Mouse (Mus musculus): ENCODE data around the gene Arpc1a. TPM values are rescaled to one million over a fixed set of nuclear protein-coding genes. Genes with fewer than 3 reads are reported as not detected.
"Not testable (repeated sequence)": the region's sequence is repeated elsewhere in the genome, so short reads cannot be mapped to it uniquely, and the experiment has no call there.

The Arpc1a gene
- polyA plus RNA-seq, 1 experiment: 92.3 TPM

DNA sequence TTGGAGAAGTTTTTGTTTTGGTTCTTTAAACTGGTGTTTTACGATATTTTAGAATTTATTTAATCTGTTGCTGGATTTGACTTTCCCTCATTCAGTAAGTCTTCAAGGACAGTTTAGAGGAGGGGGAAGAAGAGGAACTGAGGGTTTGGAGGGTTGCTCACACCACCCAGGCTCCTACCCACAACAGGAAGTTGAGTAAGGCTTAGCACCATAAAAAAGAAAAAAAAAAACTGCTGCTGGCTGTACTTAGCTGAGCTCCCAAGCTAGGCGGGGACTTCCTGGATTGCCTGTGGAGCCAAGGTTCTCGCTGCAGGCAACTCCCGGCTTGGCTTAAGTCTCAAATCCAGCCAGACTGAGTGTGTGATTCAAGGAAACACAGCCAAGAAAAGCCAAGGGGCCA, 32.7 kb downstream of the Arpc1a start:
- Histone ChIP-seq H3K27ac (ENCODE audit: insufficient read depth, low read depth, low read length) (peak overlapping the region; percentile 100), H3K4me1 (ENCODE audit: control insufficient read depth, insufficient read depth, low read length) (peaks cover 27% of the 10 kb centered on the region)
- TF ChIP-seq POLR2A (IDR thresholded peaks at IDR 0.05; ENCODE audit: borderline replicate concordance, low read depth, low read length) (no peak), CTCF (IDR thresholded peaks at IDR 0.05; ENCODE audit: low read depth, low read length) (no peak)

DNA sequence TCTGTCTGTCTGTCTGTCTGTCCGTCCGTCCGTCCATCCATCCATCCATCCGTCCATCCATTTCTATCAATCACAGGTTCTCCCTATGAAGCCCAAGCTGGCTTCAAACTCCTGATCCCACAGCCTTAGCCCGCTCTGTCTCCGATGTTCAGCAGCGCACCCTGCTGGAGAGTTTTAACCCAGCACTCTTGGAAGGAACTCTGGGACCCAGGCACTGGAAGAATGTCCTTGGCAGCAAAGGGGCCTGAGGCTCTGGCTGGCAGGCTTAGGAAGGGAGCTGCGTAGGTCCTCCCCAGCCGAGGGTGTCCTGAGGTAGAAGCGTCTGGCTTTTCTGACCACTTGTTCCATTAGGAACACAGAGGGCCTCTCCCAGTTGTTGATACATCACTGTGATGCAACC, 33.3 kb downstream of the Arpc1a start:
- Histone ChIP-seq H3K27ac (ENCODE audit: insufficient read depth, low read depth, low read length) (peak overlapping the region; percentile 91), H3K4me3 (ENCODE audit: insufficient read depth, low read length) (peak overlapping the region; percentile 70), H3K4me1 (ENCODE audit: control insufficient read depth, insufficient read depth, low read length) (peaks cover 23% of the 10 kb centered on the region)
- TF ChIP-seq CTCF (IDR thresholded peaks at IDR 0.05; ENCODE audit: low read depth, low read length) (peak; percentile 43; the same call in 1 of the 2 replicates), POLR2A (IDR thresholded peaks at IDR 0.05; ENCODE audit: borderline replicate concordance, low read depth, low read length) (no peak)

More for the DNA sequence above, 32.7 kb downstream of the Arpc1a start:
- H3K4me3 ChIP-seq (ENCODE audit: insufficient read depth, low read length): peak overlapping the region; percentile 99

DNA sequence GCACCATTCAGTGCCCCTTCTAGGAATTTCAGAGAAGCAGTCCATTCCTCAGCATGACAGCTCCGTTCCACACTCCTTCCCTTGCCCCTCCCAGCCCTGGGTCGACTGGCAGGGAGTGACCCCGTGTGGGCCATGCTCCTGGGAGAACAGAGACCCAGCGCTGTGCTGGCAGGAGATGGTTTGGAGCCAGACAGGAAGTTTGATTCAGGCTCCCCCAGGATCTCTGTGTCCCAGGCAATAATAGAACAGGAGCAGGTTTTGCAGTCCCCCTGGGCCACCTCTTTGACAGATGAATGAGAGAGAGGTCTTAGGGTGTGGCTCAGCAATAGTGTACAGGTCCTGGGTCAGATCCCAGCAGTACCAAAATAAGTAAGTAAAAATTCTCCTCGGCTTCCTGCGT, 34.4 kb downstream of the Arpc1a start:
- peaks cover 22% of the 10 kb centered on the region for H3K4me1 ChIP-seq (ENCODE audit: control insufficient read depth, insufficient read depth, low read length)
- H3K27ac ChIP-seq (ENCODE audit: insufficient read depth, low read depth, low read length): no peak overlapping the region
- TF ChIP-seq POLR2A (IDR thresholded peaks at IDR 0.05; ENCODE audit: borderline replicate concordance, low read depth, low read length): no peak
- TF ChIP-seq CTCF (IDR thresholded peaks at IDR 0.05; ENCODE audit: low read depth, low read length): no peak
- H3K4me3 ChIP-seq (ENCODE audit: insufficient read depth, low read length): no peak overlapping the region

DNA sequence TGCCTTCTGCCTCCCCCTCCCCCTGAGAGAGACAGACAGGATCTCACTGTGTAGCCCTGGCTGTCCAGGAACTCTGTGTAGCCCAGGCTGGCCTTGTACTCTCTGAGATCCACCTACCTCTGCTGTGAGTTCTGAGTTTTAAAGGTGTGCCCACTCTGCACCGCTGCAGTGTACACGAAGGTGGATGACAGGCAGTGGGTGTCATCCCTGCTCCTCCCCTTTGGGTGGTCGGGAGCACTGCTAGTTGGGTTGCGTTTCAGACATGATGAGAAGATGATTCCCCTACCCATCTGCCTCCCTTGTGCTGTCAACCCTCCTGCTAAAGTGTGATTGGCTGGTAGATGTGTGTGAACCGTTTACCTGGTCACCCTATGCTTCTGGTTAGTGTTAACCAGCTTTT, 34.8 kb downstream of the Arpc1a start:
- TF ChIP-seq CTCF (IDR thresholded peaks at IDR 0.05; ENCODE audit: low read depth, low read length) (no peak), POLR2A (IDR thresholded peaks at IDR 0.05; ENCODE audit: borderline replicate concordance, low read depth, low read length) (no peak)
- no peak overlapping the region for H3K4me3 ChIP-seq (ENCODE audit: insufficient read depth, low read length)
- H3K27ac ChIP-seq (ENCODE audit: insufficient read depth, low read depth, low read length): no peak overlapping the region
- peaks cover 22% of the 10 kb centered on the region for H3K4me1 ChIP-seq (ENCODE audit: control insufficient read depth, insufficient read depth, low read length)

DNA sequence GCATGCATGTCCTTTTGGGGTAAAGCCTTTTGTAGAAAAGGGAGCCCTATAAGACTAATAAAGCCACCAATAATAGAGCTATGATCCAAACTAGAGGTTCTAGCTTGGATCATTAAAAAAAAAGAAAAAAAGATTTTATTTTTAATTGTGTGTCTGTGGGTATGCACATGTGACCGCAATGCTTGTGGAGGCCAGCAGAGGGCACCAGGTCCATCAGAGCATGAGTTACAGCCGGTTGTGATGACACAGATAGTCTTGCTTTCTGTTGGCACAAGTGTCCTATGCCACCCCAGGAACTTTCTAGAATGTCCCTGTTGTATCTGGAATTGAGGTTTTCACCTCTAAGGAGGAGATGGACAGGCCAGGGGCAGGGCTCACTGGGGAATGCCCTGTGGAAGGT, 35.8 kb downstream of the Arpc1a start:
- 0 out of 2 replicates have a peak overlapping the region, but pooled peaks have one; percentile 1 for H3K27ac ChIP-seq (ENCODE audit: insufficient read depth, low read depth, low read length)
- TF ChIP-seq POLR2A (IDR thresholded peaks at IDR 0.05; ENCODE audit: borderline replicate concordance, low read depth, low read length) (no peak), CTCF (IDR thresholded peaks at IDR 0.05; ENCODE audit: low read depth, low read length) (peak; percentile 59)
- H3K4me3 ChIP-seq (ENCODE audit: insufficient read depth, low read length): no peak overlapping the region
- H3K4me1 ChIP-seq (ENCODE audit: control insufficient read depth, insufficient read depth, low read length): peaks cover 20% of the 10 kb centered on the region

DNA sequence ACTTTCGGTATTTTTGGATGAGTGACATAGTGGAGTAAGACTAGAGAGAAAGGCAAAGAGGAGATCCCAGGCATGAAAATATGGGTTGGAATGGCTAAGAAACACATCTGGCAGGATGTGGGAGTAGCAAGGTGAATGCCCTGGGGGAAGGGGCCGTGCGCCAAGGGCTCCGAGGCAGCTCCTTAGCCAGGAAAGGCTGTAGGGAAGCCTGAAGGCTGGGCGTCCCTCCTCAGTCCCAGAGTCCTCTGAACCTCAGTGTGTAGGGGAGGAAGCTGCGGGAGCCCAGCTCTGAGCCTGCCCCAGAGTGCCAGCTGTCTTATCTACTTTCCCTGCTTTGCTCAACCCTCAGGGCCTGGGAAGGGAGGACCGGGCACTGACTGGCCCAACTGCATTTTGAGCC, 37.3 kb downstream of the Arpc1a start:
- TF ChIP-seq POLR2A (IDR thresholded peaks at IDR 0.05; ENCODE audit: borderline replicate concordance, low read depth, low read length) (no peak), CTCF (IDR thresholded peaks at IDR 0.05; ENCODE audit: low read depth, low read length) (no peak)
- Histone ChIP-seq H3K4me1 (ENCODE audit: control insufficient read depth, insufficient read depth, low read length) (peaks cover 20% of the 10 kb centered on the region), H3K27ac (ENCODE audit: insufficient read depth, low read depth, low read length) (no peak overlapping the region), H3K4me3 (ENCODE audit: insufficient read depth, low read length) (no peak overlapping the region)

DNA sequence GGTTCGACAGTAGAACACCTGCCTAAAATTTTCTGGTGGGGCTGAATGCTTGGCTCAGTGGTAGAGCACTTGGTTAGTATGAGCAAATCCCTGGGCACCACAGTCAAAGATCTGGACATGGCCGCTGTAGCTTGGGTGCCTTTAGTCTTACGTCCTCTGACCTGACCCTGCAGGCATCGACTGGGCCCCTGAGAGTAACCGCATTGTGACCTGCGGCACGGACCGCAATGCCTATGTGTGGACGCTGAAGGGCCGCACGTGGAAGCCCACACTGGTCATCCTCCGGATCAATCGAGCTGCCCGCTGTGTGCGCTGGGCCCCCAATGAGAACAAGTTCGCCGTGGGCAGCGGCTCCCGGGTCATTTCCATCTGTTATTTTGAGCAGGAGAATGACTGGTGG, 39.8 kb downstream of the Arpc1a start:
- H3K27ac ChIP-seq (ENCODE audit: insufficient read depth, low read depth, low read length): no peak overlapping the region
- H3K4me1 ChIP-seq (ENCODE audit: control insufficient read depth, insufficient read depth, low read length): peaks cover 8% of the 10 kb centered on the region
- TF ChIP-seq CTCF (IDR thresholded peaks at IDR 0.05; ENCODE audit: low read depth, low read length): no peak
- no peak for TF ChIP-seq POLR2A (IDR thresholded peaks at IDR 0.05; ENCODE audit: borderline replicate concordance, low read depth, low read length)
- no peak overlapping the region for H3K4me3 ChIP-seq (ENCODE audit: insufficient read depth, low read length)

DNA sequence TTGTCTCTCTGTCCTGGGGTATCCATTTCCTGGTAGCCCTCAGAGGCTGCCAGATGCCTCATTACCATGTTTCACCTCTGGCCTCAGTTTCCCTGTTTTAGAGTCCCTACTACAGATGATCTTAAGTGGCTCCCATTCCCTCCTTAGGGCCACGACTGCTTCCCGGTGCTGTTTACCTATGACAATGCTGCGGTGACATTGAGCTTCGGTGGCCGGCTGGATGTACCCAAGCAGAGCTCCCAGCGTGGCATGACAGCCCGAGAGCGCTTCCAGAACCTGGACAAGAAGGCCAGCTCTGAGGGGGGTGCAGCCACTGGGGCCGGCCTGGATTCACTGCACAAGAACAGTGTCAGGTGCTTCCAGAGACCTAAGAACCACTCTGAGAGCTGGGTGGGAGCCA, 43.0 kb downstream of the Arpc1a start:
- Histone ChIP-seq H3K27ac (ENCODE audit: insufficient read depth, low read depth, low read length) (no peak overlapping the region), H3K4me3 (ENCODE audit: insufficient read depth, low read length) (no peak overlapping the region), H3K4me1 (ENCODE audit: control insufficient read depth, insufficient read depth, low read length) (0 out of 2 replicates have a peak, but pooled peaks cover 2% of the 10 kb centered on the region)
- TF ChIP-seq POLR2A (IDR thresholded peaks at IDR 0.05; ENCODE audit: borderline replicate concordance, low read depth, low read length): no peak
- TF ChIP-seq CTCF (IDR thresholded peaks at IDR 0.05; ENCODE audit: low read depth, low read length): no peak

DNA sequence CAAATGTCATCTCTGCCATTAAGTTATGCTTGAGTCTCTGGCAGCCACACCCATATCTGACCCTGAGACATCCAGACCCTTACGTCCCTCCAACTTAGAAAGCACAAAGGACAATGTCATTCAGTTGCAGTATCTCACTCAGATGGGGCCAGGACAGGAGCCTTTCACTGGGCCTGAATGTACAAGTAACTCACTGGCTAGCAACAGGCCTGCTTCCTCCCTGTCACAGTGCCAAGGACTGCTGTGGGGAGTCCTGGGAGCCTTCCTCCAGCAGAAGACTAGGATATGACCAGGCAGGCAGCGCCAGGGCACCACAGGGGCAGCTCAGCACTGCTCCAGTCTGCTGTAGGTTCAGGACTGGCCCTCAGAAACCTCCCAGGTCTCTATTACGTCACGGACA, 45.5 kb downstream of the Arpc1a start:
- no peak overlapping the region for H3K4me3 ChIP-seq (ENCODE audit: insufficient read depth, low read length)
- TF ChIP-seq POLR2A (IDR thresholded peaks at IDR 0.05; ENCODE audit: borderline replicate concordance, low read depth, low read length): no peak
- no peak for TF ChIP-seq CTCF (IDR thresholded peaks at IDR 0.05; ENCODE audit: low read depth, low read length)
- 0 out of 2 replicates have a peak, but pooled peaks cover 2% of the 10 kb centered on the region for H3K4me1 ChIP-seq (ENCODE audit: control insufficient read depth, insufficient read depth, low read length)
- H3K27ac ChIP-seq (ENCODE audit: insufficient read depth, low read depth, low read length): 0 out of 2 replicates have a peak overlapping the region, but pooled peaks have one; percentile 8

DNA sequence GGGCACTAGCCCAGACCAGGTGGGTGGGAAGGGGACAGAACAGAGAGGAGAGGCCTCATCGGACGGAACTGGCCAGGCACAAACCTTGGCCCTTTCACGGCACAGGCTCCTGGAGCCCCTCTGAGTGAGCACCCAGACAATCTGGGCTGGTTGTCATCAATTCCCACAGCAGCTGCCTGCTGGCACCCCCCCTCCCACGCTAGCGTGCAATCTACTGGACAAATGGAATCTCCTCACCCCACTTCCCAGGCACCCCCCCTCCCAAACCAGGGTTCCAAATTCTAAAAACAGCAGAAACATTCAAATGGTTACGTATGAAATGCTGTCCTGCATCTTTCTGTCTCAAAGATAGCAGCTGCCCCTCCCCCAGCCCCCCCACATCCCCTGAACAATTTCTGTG, 46.1 kb downstream of the Arpc1a start:
- not testable (repeated sequence) for H3K4me3 ChIP-seq (ENCODE audit: insufficient read depth, low read length); H3K4me1 ChIP-seq (ENCODE audit: control insufficient read depth, insufficient read depth, low read length); H3K27ac ChIP-seq (ENCODE audit: insufficient read depth, low read depth, low read length)

DNA sequence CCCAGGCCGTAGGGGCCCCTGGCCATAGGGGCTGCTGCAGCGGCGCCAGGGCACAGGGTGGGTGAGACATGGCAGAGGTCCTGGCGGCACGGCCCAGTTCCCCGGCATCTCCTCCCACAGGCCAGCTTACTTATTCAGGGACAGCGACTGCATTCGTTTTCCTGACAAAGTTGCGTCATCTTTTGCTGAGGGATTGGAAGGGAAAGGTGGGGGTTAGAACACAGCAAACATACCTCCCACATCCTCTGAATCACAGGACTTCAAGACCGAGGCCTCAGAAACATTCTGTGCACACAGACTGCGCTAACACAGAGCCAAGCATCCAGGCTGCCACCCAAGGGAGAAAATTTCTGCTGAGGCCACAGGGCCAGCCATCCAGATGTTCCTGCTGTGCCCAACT, 46.6 kb downstream of the Arpc1a start:
- no peak for TF ChIP-seq POLR2A (IDR thresholded peaks at IDR 0.05; ENCODE audit: borderline replicate concordance, low read depth, low read length)
- TF ChIP-seq CTCF (IDR thresholded peaks at IDR 0.05; ENCODE audit: low read depth, low read length): no peak
- no peak overlapping the region for H3K4me3 ChIP-seq (ENCODE audit: insufficient read depth, low read length)
- H3K27ac ChIP-seq (ENCODE audit: insufficient read depth, low read depth, low read length): no peak overlapping the region
- H3K4me1 ChIP-seq (ENCODE audit: control insufficient read depth, insufficient read depth, low read length): 0 out of 2 replicates have a peak, but pooled peaks cover 2% of the 10 kb centered on the region

Measured in bone marrow macrophage, adult 2 months (primary cell).